Mouse (Mus musculus) E14TG2a.4 (cell line): ENCODE results near the gene Dpp6.

ENCODE experiments used
- H3K27me3 ChIP-seq: 2 replicates; pipeline ENCODE4 v1.6.1; 2014; ENCODE audit warnings: low read length, control low read depth; ENCODE audit not compliant: insufficient read depth
- H3K36me3 ChIP-seq: 2 replicates; pipeline ENCODE4 v1.6.1; 2014; ENCODE audit warnings: low read length, control low read depth; ENCODE audit not compliant: insufficient read depth
- H3K4me1 ChIP-seq: replicated peaks from 2 replicates; pipeline ENCODE4 v1.6.1; 2014; ENCODE audit warnings: low read depth, low read length, control low read depth
- H3K4me3 ChIP-seq: replicated peaks from 2 replicates; pipeline ENCODE4 v1.5.1; 2014; ENCODE audit warnings: mild to moderate bottlenecking, low read length
- H3K9me3 ChIP-seq: 2 replicates; pipeline ENCODE4 v1.6.1; 2014; ENCODE audit warnings: low read length, control low read depth
- CTCF ChIP-seq: conservative IDR thresholded peaks from 2 replicates; pipeline ENCODE4 v1.5.1; 2014; ENCODE audit warnings: low read length
- NANOG ChIP-seq: IDR thresholded peaks from 2 replicates; pipeline ENCODE4 v1.6.1; 2014; ENCODE audit warnings: borderline replicate concordance, low read length, mixed read lengths
- POU5F1 ChIP-seq: IDR thresholded peaks from 2 replicates; pipeline ENCODE4 v1.6.1; 2014; ENCODE audit warnings: low read length, borderline replicate concordance

The Dpp6 gene

DNA sequence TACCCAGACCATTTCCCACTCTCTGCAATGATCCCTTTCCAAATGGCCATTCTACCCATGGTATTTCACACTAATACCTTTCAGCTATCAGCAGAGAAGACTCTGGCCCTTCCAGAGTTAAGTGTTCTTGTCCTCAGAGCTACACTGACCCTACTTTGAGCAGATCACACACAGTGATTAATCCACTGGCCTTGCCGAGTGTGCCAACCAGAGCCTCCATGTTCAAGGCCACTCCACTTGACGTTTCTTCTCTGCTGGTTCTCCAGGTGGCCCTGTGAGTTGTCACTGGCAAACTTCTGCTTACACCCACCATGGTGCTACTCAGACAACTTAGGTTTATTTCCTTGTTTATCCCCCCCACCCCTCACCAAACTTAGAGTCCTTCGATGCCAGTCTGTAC, 433.9 kb downstream of the Dpp6 start:
- Histone ChIP-seq H3K4me1 (peaks cover 16% of the 10 kb centered on the region), H3K36me3 (no peaks in the 10 kb centered on the region), H3K9me3 (no peaks in the 10 kb centered on the region), H3K27me3 (no peaks in the 10 kb centered on the region), H3K4me3 (no peak overlapping the region)
- no peak for TF ChIP-seq POU5F1
- no peak for TF ChIP-seq NANOG
- TF ChIP-seq CTCF: no peak

- Histone ChIP-seq H3K36me3 (no peaks in the 10 kb centered on the region), H3K4me1 (peaks cover 20% of the 10 kb centered on the region), H3K27me3 (no peaks in the 10 kb centered on the region), H3K9me3 (no peaks in the 10 kb centered on the region), H3K4me3 (no peak overlapping the region)
- TF ChIP-seq NANOG (no peak), CTCF (no peak), POU5F1 (no peak)
Measured at GRCm38 (mm10) chr5:27251361-27251760, 434.4 kb downstream of the Dpp6 start.

DNA sequence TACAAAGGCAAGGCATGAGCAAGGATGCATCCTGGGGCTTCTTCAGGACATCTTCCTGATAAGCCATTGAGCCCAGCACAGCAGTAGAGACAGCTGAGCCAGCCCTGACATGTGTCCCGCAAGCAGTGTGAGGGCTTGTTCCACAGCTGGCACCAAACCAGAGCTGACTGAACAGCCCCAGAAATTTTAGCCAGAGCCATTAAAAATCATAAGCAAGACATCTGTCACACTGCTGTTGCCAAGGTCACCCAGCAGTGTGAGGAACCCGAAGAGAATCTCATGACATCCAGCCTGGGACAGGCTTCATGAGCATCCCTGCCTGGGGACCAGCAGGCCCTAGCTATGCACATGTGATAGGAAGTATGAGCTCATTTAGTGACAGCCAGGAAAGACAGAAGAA, 438.2 kb downstream of the Dpp6 start:
- peaks cover 12% of the 10 kb centered on the region for H3K27me3 ChIP-seq
- H3K36me3 ChIP-seq: no peaks in the 10 kb centered on the region
- no peaks in the 10 kb centered on the region for H3K9me3 ChIP-seq
- TF ChIP-seq POU5F1 (no peak), CTCF (no peak)
- peaks cover 13% of the 10 kb centered on the region for H3K4me1 ChIP-seq
- H3K4me3 ChIP-seq: no peak overlapping the region

DNA sequence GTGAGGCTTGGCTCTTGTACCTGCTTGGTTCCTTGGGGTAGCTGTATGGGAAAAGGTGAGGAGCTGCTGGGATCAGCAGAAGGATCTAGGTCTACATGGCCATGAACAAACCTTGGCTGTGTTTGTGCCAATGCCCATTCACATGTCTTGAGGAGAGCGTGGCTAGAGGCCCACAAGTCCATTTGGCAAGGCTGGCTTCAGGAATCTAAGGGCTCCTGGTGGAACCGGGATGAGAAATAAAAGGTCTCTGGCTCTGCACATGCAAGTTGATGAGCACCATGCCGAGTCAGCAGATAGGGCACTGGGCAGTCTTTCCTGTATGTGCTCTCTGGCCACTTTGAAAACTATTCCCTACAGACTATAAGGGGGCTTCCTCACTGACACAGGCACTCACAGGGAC, 441.6 kb downstream of the Dpp6 start:
- Histone ChIP-seq H3K4me3 (no peak overlapping the region), H3K4me1 (peaks cover 25% of the 10 kb centered on the region), H3K27me3 (peaks cover 34% of the 10 kb centered on the region), H3K9me3 (peaks cover 2% of the 10 kb centered on the region; the same call in 1 of the 2 replicates), H3K36me3 (no peaks in the 10 kb centered on the region)
- no peak for TF ChIP-seq CTCF
- no peak for TF ChIP-seq POU5F1
- no peak for TF ChIP-seq NANOG

DNA sequence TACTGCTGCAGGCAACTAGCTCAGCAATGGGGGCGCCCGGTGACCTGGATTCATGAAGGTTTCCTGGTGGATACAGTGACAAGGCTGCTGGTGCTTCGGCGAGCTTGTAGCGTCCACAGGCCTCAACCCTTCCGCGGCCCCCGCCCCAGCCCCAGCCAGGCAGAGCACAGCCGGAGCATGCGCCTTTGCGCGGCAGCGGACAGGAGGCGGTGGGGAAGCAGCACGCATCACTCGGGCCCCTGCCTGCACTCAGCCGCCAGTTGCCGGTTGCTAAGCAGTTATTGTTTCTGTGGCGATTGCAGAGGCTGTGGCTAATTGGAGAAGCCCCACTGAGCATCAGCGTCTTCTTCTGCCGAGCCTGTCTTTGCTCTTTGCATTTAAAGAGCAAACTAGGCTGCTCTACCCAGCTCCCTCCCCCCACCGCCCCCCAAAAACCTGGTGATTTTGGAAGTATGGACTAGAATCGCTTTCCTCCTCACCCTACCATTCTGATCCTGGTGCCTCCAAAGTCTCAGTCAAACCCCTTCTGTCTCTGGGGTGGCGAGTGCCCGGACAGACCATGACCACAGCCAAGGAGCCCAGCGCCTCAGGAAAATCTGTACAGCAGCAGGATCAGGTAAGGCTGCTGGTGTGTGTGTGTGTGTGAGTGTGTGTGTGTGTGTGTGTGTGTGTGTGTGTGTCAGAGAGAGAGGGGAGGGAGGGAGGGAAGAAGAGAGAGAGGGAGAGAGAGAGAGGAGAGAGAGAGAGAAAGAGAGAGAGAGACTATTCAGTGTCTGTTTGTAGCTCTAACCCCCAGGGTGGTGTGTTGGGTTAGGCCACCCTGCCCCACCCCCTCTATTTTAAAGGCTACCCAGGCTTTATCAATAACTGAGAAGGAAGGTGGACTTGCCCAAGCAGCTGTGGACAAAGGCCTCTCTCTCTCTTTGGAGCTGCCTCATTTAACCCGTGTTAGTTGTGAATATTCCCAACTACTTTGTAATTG, 445.0 kb downstream of the Dpp6 start:
- TF ChIP-seq POU5F1 (no peak), CTCF (no peak), NANOG (no peak)
- Histone ChIP-seq H3K4me3 (peak overlapping the region; percentile 60), H3K9me3 (peaks cover 2% of the 10 kb centered on the region; the same call in 1 of the 2 replicates), H3K36me3 (no peaks in the 10 kb centered on the region), H3K4me1 (peaks cover 17% of the 10 kb centered on the region), H3K27me3 (peaks cover 38% of the 10 kb centered on the region)

DNA sequence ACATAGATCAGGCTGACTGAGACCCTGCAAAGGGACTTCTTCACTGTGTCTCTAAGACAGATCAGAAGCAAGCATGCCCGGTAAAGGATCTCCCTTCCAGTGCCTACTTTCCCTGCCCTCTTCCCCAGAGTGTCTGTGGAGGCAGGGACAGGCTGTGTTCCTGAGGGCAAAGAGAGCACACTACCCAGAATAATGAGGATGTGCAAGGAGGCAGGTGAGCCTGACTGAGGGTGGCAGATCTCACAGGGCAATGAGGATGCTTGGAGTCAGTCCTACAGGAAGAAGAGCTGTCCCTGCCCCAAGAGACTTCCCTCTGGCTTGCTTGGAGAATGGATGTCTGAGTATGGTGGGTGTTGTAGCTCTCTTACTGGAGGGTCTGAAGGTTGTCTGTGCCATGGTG, 445.7 kb downstream of the Dpp6 start:
- H3K4me3 ChIP-seq: no peak overlapping the region
- TF ChIP-seq POU5F1 (no peak), CTCF (no peak), NANOG (no peak)
- peaks cover 17% of the 10 kb centered on the region for H3K4me1 ChIP-seq
- H3K9me3 ChIP-seq: peaks cover 2% of the 10 kb centered on the region
- H3K27me3 ChIP-seq: peaks cover 38% of the 10 kb centered on the region
- H3K36me3 ChIP-seq: no peaks in the 10 kb centered on the region

DNA sequence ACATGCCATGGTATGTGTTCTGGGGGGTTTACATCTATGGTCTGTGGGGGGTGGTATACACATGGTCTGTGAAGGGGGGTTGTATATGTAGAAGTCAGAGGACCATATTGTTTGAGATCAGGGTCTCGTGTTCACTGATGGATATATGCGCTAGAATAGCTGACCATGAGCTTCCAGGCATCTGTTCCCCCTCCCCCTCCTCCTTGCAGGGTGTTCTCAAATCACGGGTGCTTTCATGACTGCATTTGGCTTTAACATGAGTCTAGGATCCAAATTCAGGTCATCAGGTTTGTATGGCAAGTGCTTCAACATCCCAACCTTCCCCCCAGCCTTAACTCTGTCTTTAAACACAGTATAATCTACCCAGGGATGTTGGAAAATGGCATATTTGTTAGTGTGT, 448.3 kb downstream of the Dpp6 start:
- H3K9me3 ChIP-seq: peaks cover 2% of the 10 kb centered on the region
- peaks cover 17% of the 10 kb centered on the region for H3K4me1 ChIP-seq
- H3K4me3 ChIP-seq: no peak overlapping the region
- TF ChIP-seq CTCF (no peak), POU5F1 (no peak), NANOG (no peak)
- no peaks in the 10 kb centered on the region for H3K36me3 ChIP-seq
- H3K27me3 ChIP-seq: peaks cover 25% of the 10 kb centered on the region

- H3K4me3 ChIP-seq: no peak overlapping the region
- no peaks in the 10 kb centered on the region for H3K27me3 ChIP-seq
- no peak for TF ChIP-seq NANOG
- no peak for TF ChIP-seq POU5F1
- TF ChIP-seq CTCF: no peak
- no peaks in the 10 kb centered on the region for H3K4me1 ChIP-seq
- H3K9me3 ChIP-seq: peaks cover 8% of the 10 kb centered on the region; the same call in 1 of the 2 replicates
- H3K36me3 ChIP-seq: no peaks in the 10 kb centered on the region
Measured at GRCm38 (mm10) chr5:27271336-27271735, 454.3 kb downstream of the Dpp6 start.
